Mouse (Mus musculus) embryonic fibroblast, embryonic 13.5 days (primary cell): ENCODE data around the gene Rbak. TPM values are rescaled to one million over a fixed set of nuclear protein-coding genes. Genes with fewer than 3 reads are reported as not detected.

Experiments used
- H3K27ac ChIP-seq: 2 replicates; pipeline ENCODE4 v1.5.1; 2012; ENCODE audit warnings: low read length, control low read depth, inconsistent platforms; ENCODE audit not compliant: insufficient read depth
- H3K4me1 ChIP-seq: 2 replicates; pipeline ENCODE4 v1.6.1; 2011; ENCODE audit warnings: low read length; ENCODE audit not compliant: control insufficient read depth, insufficient read depth
- H3K4me3 ChIP-seq: 2 replicates; pipeline ENCODE4 v1.5.1; 2011; ENCODE audit warnings: mild to moderate bottlenecking, control low read depth, low read length; ENCODE audit not compliant: insufficient read depth
- CTCF ChIP-seq: IDR thresholded peaks from 2 replicates; pipeline ENCODE4 v1.5.1; 2011; ENCODE audit warnings: mild to moderate bottlenecking, control low read depth, low read length, moderate library complexity, borderline replicate concordance; ENCODE audit not compliant: insufficient read depth
- POLR2A ChIP-seq: IDR thresholded peaks from 2 replicates; pipeline ENCODE4 v1.6.1; 2011; ENCODE audit warnings: low read depth, mild to moderate bottlenecking, control low read depth, low read length, moderate library complexity
- polyA plus RNA-seq: library from polyadenylated mRNA; stranded (reverse); fragments of >200 nt; gene quantifications from 2 replicates; pipeline ENCODE4 v1.2.4, GENCODE M21; 2011; ENCODE audit warnings: low read depth; ENCODE audit not compliant: missing spikeins, insufficient read length

Gene Rbak
- polyA plus RNA-seq, 1 experiment, result 12.7 TPM

DNA sequence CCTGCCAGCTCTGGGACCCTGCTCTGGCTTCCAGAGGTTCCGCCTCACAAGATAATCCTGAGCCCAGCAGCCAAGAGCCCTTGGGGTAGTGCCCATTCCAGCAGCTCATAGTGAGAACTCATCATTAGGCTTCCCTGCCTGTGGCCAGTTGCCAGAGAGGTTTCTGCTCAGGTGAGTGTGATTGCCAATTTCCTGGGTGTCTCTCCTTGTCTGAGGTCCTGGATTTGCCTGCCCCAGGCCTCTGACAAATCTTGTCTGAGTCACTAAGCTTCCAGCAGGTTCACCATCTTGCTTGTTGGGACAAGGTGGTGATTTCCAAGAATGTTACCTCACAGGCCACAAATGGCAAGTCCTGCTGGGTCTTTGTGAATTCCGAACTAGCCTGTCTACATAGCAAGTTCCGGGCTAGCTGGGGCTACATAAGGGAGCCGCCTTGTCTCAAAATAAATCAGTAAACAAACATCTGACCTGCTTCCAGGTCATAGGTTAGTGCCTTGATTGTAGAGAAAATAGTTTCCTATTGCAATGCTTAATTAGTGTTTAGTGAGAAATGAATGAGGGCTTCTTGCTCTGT is 55.7 kb downstream of the Rbak start:
- no peak overlapping the region for H3K4me3 ChIP-seq
- H3K27ac ChIP-seq, result no peak overlapping the region
- TF ChIP-seq POLR2A (no peak), CTCF (no peak)
- no peaks in the 10 kb centered on the region; the same call in 1 of the 2 replicates for H3K4me1 ChIP-seq

DNA sequence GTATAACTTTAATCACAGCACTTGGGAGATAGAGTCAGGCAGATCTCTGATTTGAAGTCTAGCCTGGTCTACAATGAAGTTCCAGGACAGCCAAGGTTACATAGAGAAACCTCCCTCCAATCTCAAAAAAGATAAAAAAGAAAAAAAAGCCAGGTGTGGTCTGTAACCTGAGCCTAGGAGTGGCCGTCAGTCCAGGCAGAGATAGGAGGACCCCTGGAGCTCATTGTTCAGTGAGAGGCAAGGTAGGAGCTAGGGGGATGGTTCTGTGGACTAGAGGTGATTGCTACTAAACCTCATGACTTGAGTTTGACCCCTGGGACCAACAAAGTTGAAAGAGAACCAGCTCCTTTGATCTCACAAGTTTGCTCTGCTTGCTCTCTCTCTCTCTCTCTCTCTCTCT is 57.9 kb downstream of the Rbak start:
- no peak overlapping the region for H3K4me3 ChIP-seq
- H3K4me1 ChIP-seq, result no peaks in the 10 kb centered on the region
- no peak for TF ChIP-seq POLR2A

More for the DNA sequence above, 57.9 kb downstream of the Rbak start:
- H3K27ac ChIP-seq, result no peak overlapping the region

Other genes starting within 250 kb of the Rbak start
- gene Fscn1, start 220.4 kb downstream of the Rbak start, polyA plus RNA-seq, result 323 and 406 TPM in 2 replicates
- 28.6 and 36.3 TPM in 2 replicates for gene Rnf216, start 67.8 kb downstream of the Rbak start, polyA plus RNA-seq
- gene Olfr718-ps1, start 33.2 kb downstream of the Rbak start, polyA plus RNA-seq, result not detected in 2 replicates
- not detected in 2 replicates for gene Spdye4b, start 242 bp upstream of the Rbak start, polyA plus RNA-seq
- not detected in 2 replicates for gene Spdye4a, start 46.1 kb upstream of the Rbak start, polyA plus RNA-seq
- 9.0 and 13.8 TPM in 2 replicates for gene Zfp12, start 54.4 kb upstream of the Rbak start, polyA plus RNA-seq
- gene Zfp316, start 89.2 kb upstream of the Rbak start, polyA plus RNA-seq, result 3.6 and 3.7 TPM in 2 replicates
- 0.25 and 0.44 TPM in 2 replicates for gene Zfp853, start 112.8 kb upstream of the Rbak start, polyA plus RNA-seq
- gene E130309D02Rik, start 134.6 kb upstream of the Rbak start, polyA plus RNA-seq, result 13.5 and 15.0 TPM in 2 replicates
- gene Zdhhc4, start 148.5 kb upstream of the Rbak start, polyA plus RNA-seq, result 43.8 and 45.5 TPM in 2 replicates
- gene Grid2ip, start 176.6 kb upstream of the Rbak start, polyA plus RNA-seq, result not detected in 2 replicates
- gene Kdelr2, start 223.1 kb upstream of the Rbak start, polyA plus RNA-seq, result 306 and 354 TPM in 2 replicates